Mouse (Mus musculus): Measurements from ENCODE around the gene Zfyve9.

GRCm38 (mm10) chr4:108593376-108593775 is 187.2 kb downstream of the Zfyve9 start:
- TF ChIP-seq CTCF (IDR thresholded peaks at IDR 0.05; ENCODE audit: low read depth) (no peak), EP300 (optimal IDR thresholded peaks at IDR 0.05) (no peak)

Measured in stomach, postnatal 0 days (tissue).